In genomic region chr8:106704199-106704900, GRCm38 (mm10) we compare ENCODE assay signal across 9 mouse cellular contexts. TPM values are rescaled to one million over a fixed set of nuclear protein-coding genes. Genes with fewer than 3 reads are reported as not detected.
DNase-seq lines count a peak whose midpoint lies in the region; ATAC-seq and TF ChIP-seq lines count a peak whose summit lies in the region.
"Had no signal": no experiment of that assay in that cellular context is flagged by ENCODE, and none has a peak within 500 bp of the region (broad histone marks: within the 10 kb centered on the region; RNA-seq: fewer than 3 reads in every experiment).

No protein-coding gene starts in this region.

- H3K4me3 ChIP-seq in kidney, embryonic 14.5 days (ENCODE audit: low read length), result no peak overlapping the region
- no peak overlapping the region for H3K4me3 ChIP-seq in embryonic facial prominence, embryonic 12.5 days
- H3K4me3 ChIP-seq in heart, postnatal 0 days (ENCODE audit: low read depth, low read length), result no peak overlapping the region
- H3K4me3 ChIP-seq in liver, embryonic 13.5 days (replicated peaks), result no peak overlapping the region

- no peak overlapping the region for H3K9ac ChIP-seq in kidney, embryonic 14.5 days (ENCODE audit: low read depth, low read length)
- no peak overlapping the region for H3K9ac ChIP-seq in embryonic facial prominence, embryonic 12.5 days
- no peak overlapping the region for H3K9ac ChIP-seq in heart, postnatal 0 days (replicated peaks; ENCODE audit: low read depth, low read length)
- no peak overlapping the region for H3K9ac ChIP-seq in liver, embryonic 13.5 days

- 85% methylated on average over 9 of the region's 9 CpGs for WGBS in kidney, embryonic 14.5 days
- WGBS in embryonic facial prominence, embryonic 12.5 days, result 73% methylated on average over 9 of the region's 9 CpGs
- 67% methylated on average over 9 of the region's 9 CpGs for WGBS in heart, postnatal 0 days
- WGBS in liver, embryonic 13.5 days (ENCODE audit: insufficient replicate concordance), result 64% methylated on average over 9 of the region's 9 CpGs

- H3K27ac ChIP-seq in kidney, embryonic 14.5 days (ENCODE audit: low read depth, low read length), result peak overlapping the region; percentile 88
- H3K27ac ChIP-seq in embryonic facial prominence, embryonic 12.5 days, result peak overlapping the region; percentile 78
- peak overlapping the region; percentile 86 for H3K27ac ChIP-seq in heart, postnatal 0 days (ENCODE audit: low read depth)
- H3K27ac ChIP-seq in liver, embryonic 13.5 days, result peak overlapping the region; percentile 59

- TF ChIP-seq CTCF in heart, postnatal 0 days (IDR thresholded peaks at IDR 0.05; ENCODE audit: low read depth), result no peak

- H3K4me2 ChIP-seq in kidney, embryonic 14.5 days (replicated peaks; ENCODE audit: low read depth, low read length), result no peak overlapping the region
- no peak overlapping the region for H3K4me2 ChIP-seq in embryonic facial prominence, embryonic 12.5 days (replicated peaks)
- H3K4me2 ChIP-seq in heart, postnatal 0 days (ENCODE audit: low read depth, low read length), result no peak overlapping the region
- H3K4me2 ChIP-seq in liver, embryonic 13.5 days, result no peak overlapping the region

- no peak for TF ChIP-seq EP300 in heart, postnatal 0 days (IDR thresholded peaks at IDR 0.05; ENCODE audit: low read depth)

- DNase-seq in kidney, adult 18-20 months, result no peak
- DNase-seq in heart, postnatal 0 days (ENCODE audit: low spot score), result no peak
- no peak for DNase-seq in liver, embryonic 13.5 days
- DNase-seq in thymus, postnatal 10 days (ENCODE audit: low spot score in 2 of 2), result no peak
- DNase-seq: thymus, adult 2 months had no signal

- ATAC-seq in kidney, embryonic 14.5 days (ENCODE audit: low FRiP score, low TSS enrichment), result no peak
- 0 out of 2 replicates have a peak, but pooled peaks have one; percentile 22 for ATAC-seq in embryonic facial prominence, embryonic 12.5 days (ENCODE audit: insufficient number of reproducible peaks, insufficient read depth, low FRiP score, low TSS enrichment)
- ATAC-seq in heart, postnatal 0 days (ENCODE audit: insufficient read depth, low read depth), result peak; percentile 67; the same call in 1 of the 2 replicates
- ATAC-seq in liver, embryonic 13.5 days (ENCODE audit: low read depth), result no peak
- no peak for ATAC-seq in megakaryocyte progenitor cell, adult 5-6 weeks (replicated peaks; ENCODE audit: poor library complexity)
- ATAC-seq: inflammation-experienced regulatory T-cells, adult 6 months had no signal

- H3K27me3 ChIP-seq in kidney, embryonic 14.5 days (ENCODE audit: control insufficient read depth, insufficient read depth, low read length), result no peaks in the 10 kb centered on the region
- H3K27me3 ChIP-seq in embryonic facial prominence, embryonic 12.5 days, result no peaks in the 10 kb centered on the region
- no peaks in the 10 kb centered on the region for H3K27me3 ChIP-seq in heart, postnatal 0 days (ENCODE audit: control insufficient read depth, insufficient read depth, low read length)
- no peaks in the 10 kb centered on the region for H3K27me3 ChIP-seq in liver, embryonic 13.5 days

- H3K36me3 ChIP-seq in kidney, embryonic 14.5 days (ENCODE audit: control insufficient read depth, insufficient read depth, low read length), result peaks cover 17% of the 10 kb centered on the region
- peaks cover 21% of the 10 kb centered on the region for H3K36me3 ChIP-seq in embryonic facial prominence, embryonic 12.5 days
- peaks cover 31% of the 10 kb centered on the region for H3K36me3 ChIP-seq in heart, postnatal 0 days (replicated peaks; ENCODE audit: control insufficient read depth, insufficient read depth, low read length)
- H3K36me3 ChIP-seq in liver, embryonic 13.5 days, result peaks cover 12% of the 10 kb centered on the region

- no peaks in the 10 kb centered on the region for H3K9me3 ChIP-seq in kidney, embryonic 14.5 days (ENCODE audit: control insufficient read depth, low read length)
- H3K9me3 ChIP-seq in embryonic facial prominence, embryonic 12.5 days, result no peaks in the 10 kb centered on the region
- H3K9me3 ChIP-seq in heart, postnatal 0 days (replicated peaks; ENCODE audit: control insufficient read depth, low read length), result no peaks in the 10 kb centered on the region
- H3K9me3 ChIP-seq in liver, embryonic 13.5 days (replicated peaks), result no peaks in the 10 kb centered on the region

- H3K4me1 ChIP-seq in kidney, embryonic 14.5 days (ENCODE audit: control insufficient read depth, insufficient read depth, low read length), result no peaks in the 10 kb centered on the region
- H3K4me1 ChIP-seq in embryonic facial prominence, embryonic 12.5 days, result peaks cover 12% of the 10 kb centered on the region
- no peaks in the 10 kb centered on the region for H3K4me1 ChIP-seq in heart, postnatal 0 days (ENCODE audit: control insufficient read depth, insufficient read depth)
- H3K4me1 ChIP-seq in liver, embryonic 13.5 days (replicated peaks), result 0 out of 2 replicates have a peak, but pooled peaks cover 4% of the 10 kb centered on the region

RNA-seq across cellular contexts. Expression of gene Tango6, which starts 21.5 kb away (rescaled TPM):
- polyA plus RNA-seq in kidney, embryonic 14.5 days (2014; fragmentation: Nextera tagmentation; extraction: Ambion mirVana), result 8.5 and 14.5 TPM in 2 replicates
- polyA plus RNA-seq in embryonic facial prominence, embryonic 12.5 days (2016; fragmentation: Nextera tagmentation; extraction: Ambion mirVana), result 12.0 and 12.6 TPM in 2 replicates
- 8.0 and 13.5 TPM in 2 replicates for total RNA-seq in heart, postnatal 0 days (2014; rRNA removed; ENCODE audit: low replicate concordance)
- 4.0 and 4.3 TPM in 2 replicates for polyA plus RNA-seq in heart, postnatal 0 days (2015; fragmentation: Nextera tagmentation; extraction: Ambion mirVana)
- polyA plus RNA-seq in liver, embryonic 13.5 days (2015; fragmentation: Nextera tagmentation; extraction: Ambion mirVana), result 3.8 and 4.5 TPM in 2 replicates
- total RNA-seq in megakaryocyte progenitor cell, adult 5-6 weeks (2015), result 6.4 and 8.0 TPM in 2 replicates
- 5.6 and 5.7 TPM in 2 replicates for total RNA-seq in megakaryocyte progenitor cell, adult 5-6 weeks (2017)

Comparison
In these comparisons a context has a peak if more than half of its experiments do, and no peak if none do; other contexts are left out.
1. ATAC-seq: peak in embryonic facial prominence, embryonic 12.5 days (single experiment) and heart, postnatal 0 days (single experiment); none in kidney, embryonic 14.5 days (single experiment), liver, embryonic 13.5 days (single experiment) and megakaryocyte progenitor cell, adult 5-6 weeks (single experiment).
2. Peak in every context shown above with its lines, with median percentiles within 50 percentile points of each other: H3K27ac ChIP-seq.